ENCODE assay signal across 9 mouse cellular contexts in genomic region chr10:106932571-106933073, GRCm38 (mm10).
DNase-seq lines count a peak whose midpoint lies in the region; ATAC-seq and TF ChIP-seq lines count a peak whose summit lies in the region.
"Had no signal": no experiment of that assay in that cellular context is flagged by ENCODE, and none has a peak within 500 bp of the region (broad histone marks: within the 10 kb centered on the region; RNA-seq: fewer than 3 reads in every experiment).

No protein-coding gene starts in this region.

- no peak for DNase-seq in gastrocnemius, adult 2 months
- no peak for DNase-seq in gastrocnemius, postnatal 4 days (ENCODE audit: low spot score in 2 of 2)
- no peak for DNase-seq in Patski (ENCODE audit: low read depth, low spot score)
- DNase-seq in forebrain, postnatal 0 days, result peak; percentile 80
- peak; percentile 70 for DNase-seq in kidney, postnatal 0 days (ENCODE audit: low spot score)
- no peak for DNase-seq in spleen, adult 12 weeks (ENCODE audit: low spot score)
- DNase-seq in right cerebral cortex, postnatal 14 days, result no peak

- POLR2A ChIA-PET in Patski (lab: Charles Lee), result interaction anchor here (0.7 kb wide), 1 partner anchor 228 kb away, joined by 4 read pairs; no protein-coding TSS in a partner anchor

- peak overlapping the region; percentile 34 for H3K4me2 ChIP-seq in forebrain, postnatal 0 days (ENCODE audit: low read depth)
- peak overlapping the region; percentile 53 for H3K4me2 ChIP-seq in kidney, postnatal 0 days (ENCODE audit: low read length)
- H3K4me2 ChIP-seq in neural tube, embryonic 12.5 days (replicated peaks), result peak overlapping the region; percentile 45
- H3K4me2 ChIP-seq: liver, embryonic 15.5 days had no signal

- H3K9me3 ChIP-seq in forebrain, postnatal 0 days (ENCODE audit: low read length), result no peaks in the 10 kb centered on the region
- H3K9me3 ChIP-seq in kidney, postnatal 0 days (replicated peaks; ENCODE audit: low read length), result no peaks in the 10 kb centered on the region
- H3K9me3 ChIP-seq in neural tube, embryonic 12.5 days, result no peaks in the 10 kb centered on the region
- H3K9me3 ChIP-seq: liver, embryonic 15.5 days had no signal

- in situ Hi-C loops in Patski (cut with MboI; ENCODE audit: low pct_unique_long_range_greater_than_20kb), result loop anchor here (5.0 to 10.0 kb wide), 3 partner anchors 460 to 812 kb away; no protein-coding TSS in a partner anchor

- no peaks in the 10 kb centered on the region for H3K4me1 ChIP-seq in forebrain, postnatal 0 days (ENCODE audit: insufficient read depth)
- 0 out of 2 replicates have a peak, but pooled peaks cover 2% of the 10 kb centered on the region for H3K4me1 ChIP-seq in kidney, postnatal 0 days (replicated peaks; ENCODE audit: insufficient read depth, low read length)
- H3K4me1 ChIP-seq in neural tube, embryonic 12.5 days, result no peaks in the 10 kb centered on the region
- H3K4me1 ChIP-seq: liver, embryonic 15.5 days had no signal

- no peak overlapping the region for H3K9ac ChIP-seq in forebrain, postnatal 0 days
- no peak overlapping the region for H3K9ac ChIP-seq in kidney, postnatal 0 days (ENCODE audit: low read depth, low read length)
- no peak overlapping the region for H3K9ac ChIP-seq in neural tube, embryonic 12.5 days
- H3K9ac ChIP-seq: liver, embryonic 15.5 days had no signal

- intact Hi-C loops in gastrocnemius, adult 2 months (cut with DNase I), result loop anchor here (2.0 kb wide), 1 partner anchor 458 kb away; no protein-coding TSS in a partner anchor

- 31% methylated on average over 13 of the region's 13 CpGs for WGBS in forebrain, postnatal 0 days
- 18% methylated on average over 13 of the region's 13 CpGs for WGBS in kidney, postnatal 0 days
- 39% methylated on average over 13 of the region's 13 CpGs for WGBS in neural tube, embryonic 12.5 days

- TF ChIP-seq CTCF in gastrocnemius, adult 2 months (IDR thresholded peaks at IDR 0.05), result peak; percentile 63
- TF ChIP-seq CTCF in Patski (IDR thresholded peaks at IDR 0.05), result peak; percentile 43
- peak; percentile 78 for TF ChIP-seq CTCF in forebrain, postnatal 0 days (IDR thresholded peaks at IDR 0.05; ENCODE audit: low read depth)
- TF ChIP-seq CTCF in kidney, postnatal 0 days (IDR thresholded peaks at IDR 0.05; ENCODE audit: low read depth), result peak; percentile 82

- CTCF ChIA-PET in Patski (lab: Charles Lee), result interaction anchor here (0.6 to 2.1 kb wide), 8 partner anchors 19 to 816 kb away, joined by 3 to 11 read pairs (median 4); no protein-coding TSS in a partner anchor

- H3K36me3 ChIP-seq in forebrain, postnatal 0 days (ENCODE audit: insufficient read depth), result no peaks in the 10 kb centered on the region
- no peaks in the 10 kb centered on the region for H3K36me3 ChIP-seq in kidney, postnatal 0 days (ENCODE audit: insufficient read depth, low read length)
- H3K36me3 ChIP-seq in neural tube, embryonic 12.5 days, result no peaks in the 10 kb centered on the region
- H3K36me3 ChIP-seq: liver, embryonic 15.5 days had no signal

- H3K27ac ChIP-seq in gastrocnemius, adult 2 months, result no peak overlapping the region
- H3K27ac ChIP-seq in forebrain, postnatal 0 days (ENCODE audit: low read depth, low read length), result no peak overlapping the region
- no peak overlapping the region for H3K27ac ChIP-seq in kidney, postnatal 0 days
- H3K27ac ChIP-seq in neural tube, embryonic 12.5 days, result no peak overlapping the region
- H3K27ac ChIP-seq: liver, embryonic 15.5 days had no signal

- H3K4me3 ChIP-seq in gastrocnemius, adult 2 months, result peak overlapping the region; percentile 55
- H3K4me3 ChIP-seq in forebrain, postnatal 0 days (ENCODE audit: low read depth, low read length), result no peak overlapping the region
- peak overlapping the region; percentile 26 for H3K4me3 ChIP-seq in kidney, postnatal 0 days (replicated peaks; ENCODE audit: low read depth, low read length)
- no peak overlapping the region for H3K4me3 ChIP-seq in neural tube, embryonic 12.5 days
- H3K4me3 ChIP-seq: liver, embryonic 15.5 days had no signal

- ATAC-seq in Patski, result no peak
- ATAC-seq in forebrain, postnatal 0 days, result peak; percentile 65; the same call in 1 of the 2 replicates
- ATAC-seq in kidney, postnatal 0 days (replicated peaks; ENCODE audit: low FRiP score, low read depth), result no peak
- ATAC-seq in neural tube, embryonic 12.5 days (ENCODE audit: low FRiP score, low read depth), result peak; percentile 38; the same call in 1 of the 2 replicates

- no peaks in the 10 kb centered on the region for H3K27me3 ChIP-seq in Patski
- H3K27me3 ChIP-seq in forebrain, postnatal 0 days (ENCODE audit: insufficient read depth, low read length), result no peaks in the 10 kb centered on the region
- H3K27me3 ChIP-seq in kidney, postnatal 0 days (ENCODE audit: insufficient read depth, low read length), result no peaks in the 10 kb centered on the region
- H3K27me3 ChIP-seq in neural tube, embryonic 12.5 days (replicated peaks), result no peaks in the 10 kb centered on the region
- H3K27me3 ChIP-seq: liver, embryonic 15.5 days had no signal

Comparison
In these comparisons a context has a peak if more than half of its experiments do, and no peak if none do; other contexts are left out.
1. DNase-seq: peak in forebrain, postnatal 0 days (single experiment) and kidney, postnatal 0 days (single experiment); none in gastrocnemius, adult 2 months (single experiment), gastrocnemius, postnatal 4 days (0 of 2), Patski (single experiment), spleen, adult 12 weeks (single experiment) and right cerebral cortex, postnatal 14 days (single experiment).
2. H3K4me3 ChIP-seq: peak in gastrocnemius, adult 2 months (single experiment) and kidney, postnatal 0 days (single experiment); none in forebrain, postnatal 0 days (single experiment) and neural tube, embryonic 12.5 days (single experiment).
3. ATAC-seq: peak in forebrain, postnatal 0 days (single experiment) and neural tube, embryonic 12.5 days (single experiment); none in Patski (single experiment) and kidney, postnatal 0 days (single experiment).
4. Peak in every context shown above with its lines, with median percentiles within 50 percentile points of each other: CTCF ChIP-seq and H3K4me2 ChIP-seq.